Mouse (Mus musculus) bone marrow macrophage, adult 2 months (primary cell): ENCODE data around the gene Dkkl1.

Experiments
- CTCF ChIP-seq: IDR thresholded peaks from 2 replicates; pipeline ENCODE4 v1.5.1; 2012; ENCODE audit warnings: low read depth, mild to moderate bottlenecking, low read length, moderate library complexity
- POLR2A ChIP-seq: IDR thresholded peaks from 2 replicates; pipeline ENCODE4 v1.6.1; 2012; ENCODE audit warnings: mild to moderate bottlenecking, low read depth, low read length, borderline replicate concordance

DNA sequence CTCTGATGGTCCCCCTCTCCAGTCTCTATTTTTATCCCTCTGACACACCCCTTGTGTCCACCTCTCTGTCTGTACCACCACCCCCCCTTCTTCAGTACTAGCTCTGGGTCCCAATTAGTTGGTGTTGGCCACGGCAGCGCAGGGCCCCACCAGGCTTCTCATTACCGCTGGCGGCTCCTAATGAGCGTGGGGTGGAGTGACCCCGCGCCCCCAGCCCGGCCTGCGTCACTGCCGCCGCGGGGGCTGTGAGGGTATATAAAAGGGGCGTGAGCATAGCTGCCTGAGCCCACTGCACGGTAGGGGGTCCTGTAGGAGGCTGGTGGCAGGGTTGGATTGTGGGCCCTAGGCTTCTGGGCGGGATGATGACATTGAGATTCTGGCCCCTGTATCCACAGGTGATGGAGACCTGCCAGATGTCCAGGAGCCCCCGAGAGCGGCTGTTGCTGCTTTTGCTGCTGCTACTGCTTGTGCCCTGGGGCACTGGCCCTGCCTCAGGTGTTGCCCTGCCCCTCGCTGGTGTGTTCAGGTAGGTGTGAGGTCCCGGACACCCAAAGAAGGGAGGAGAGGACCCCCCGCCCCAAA is 31.0 kb downstream of the Dkkl1 start, which contains the start of gene Pth2:
- TF ChIP-seq CTCF (no peak), POLR2A (no peak)
